Mouse (Mus musculus): ENCODE measurements at regions not wholly inside any gene's neighbourhood (a gene's known extent, or its start where the extent isn't known, plus 50 kb on each side); places are given as distances from the start of the nearest gene placed in this dataset.
A peak's percentile ranks its signal among the peaks of the same experiment; 100 is the strongest.

DNA sequence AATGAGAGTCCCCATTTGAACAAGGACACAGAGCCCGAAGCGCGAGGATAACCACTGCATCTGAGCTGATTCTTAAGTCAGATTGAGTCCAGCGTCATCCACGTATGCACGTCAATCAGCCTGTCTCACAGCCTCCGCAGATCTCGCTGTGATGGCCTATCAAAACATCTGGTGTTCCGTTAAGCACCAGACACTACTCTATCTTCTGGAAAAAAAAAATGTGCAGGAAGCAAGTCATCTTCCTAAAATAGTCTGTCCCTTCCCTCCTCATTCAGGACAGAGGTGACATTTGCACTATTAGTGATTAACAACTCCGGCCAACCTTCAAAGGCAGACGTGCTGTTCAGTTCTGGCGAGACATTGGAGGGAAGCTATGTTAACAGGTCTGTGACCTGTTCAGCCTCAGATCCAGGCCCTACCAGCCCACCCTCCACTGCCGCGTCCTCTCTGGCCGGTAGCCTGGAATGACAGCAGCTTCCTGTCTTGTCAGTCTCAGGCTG is 81.0 kb downstream of the Cpn2 start:
- Histone ChIP-seq H3K4me3 (ENCODE audit: insufficient read depth, low read depth, low read length) (no peak overlapping the region), H3K4me1 (ENCODE audit: control insufficient read depth, insufficient read depth, low read length) (peaks cover 33% of the 10 kb centered on the region), H3K27ac (ENCODE audit: insufficient read depth, low read depth, low read length) (no peak overlapping the region)
- no peak for TF ChIP-seq POLR2A (IDR thresholded peaks at IDR 0.05; ENCODE audit: insufficient read depth, low read depth, low read length)
- TF ChIP-seq CTCF (IDR thresholded peaks at IDR 0.05; ENCODE audit: insufficient read depth, low read depth, low read length) = no peak
- 90% methylated on average over 15 of the region's 15 CpGs for WGBS

DNA sequence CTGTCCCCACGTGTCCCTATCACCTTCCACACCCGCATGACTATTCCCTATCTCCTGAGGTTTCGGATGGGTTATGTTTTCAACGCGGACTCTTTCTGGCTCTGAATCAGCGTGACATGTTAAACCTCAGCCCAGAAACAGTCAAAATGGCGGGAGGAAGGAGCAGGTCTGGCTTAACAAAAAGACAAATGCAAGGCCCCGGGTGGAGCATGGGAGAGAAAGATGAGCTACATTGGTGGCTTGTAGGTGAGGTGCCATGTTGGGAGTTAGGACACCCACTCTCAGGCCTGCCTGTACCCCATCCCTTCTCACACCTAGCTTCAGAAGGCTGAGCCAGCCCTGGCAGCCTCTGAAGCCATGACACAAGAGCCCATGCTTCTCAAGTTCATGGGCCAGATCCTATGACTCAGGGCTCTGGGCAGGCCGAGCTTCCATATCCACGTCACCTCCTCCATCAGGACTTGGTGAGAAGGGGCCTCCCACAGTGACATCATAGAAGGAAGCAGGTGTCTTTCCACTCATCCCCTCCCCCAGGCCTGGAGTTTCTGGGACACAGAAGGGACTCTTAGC is 80.5 kb downstream of the Cpn2 start:
- peaks cover 32% of the 10 kb centered on the region for H3K4me1 ChIP-seq (ENCODE audit: control insufficient read depth, insufficient read depth, low read length)
- H3K27ac ChIP-seq (ENCODE audit: insufficient read depth, low read depth, low read length) = no peak overlapping the region
- TF ChIP-seq CTCF (IDR thresholded peaks at IDR 0.05; ENCODE audit: insufficient read depth, low read depth, low read length) = no peak
- 0 out of 2 replicates have a peak, but pooled peaks have one; percentile 16 for TF ChIP-seq POLR2A (IDR thresholded peaks at IDR 0.05; ENCODE audit: insufficient read depth, low read depth, low read length)
- 89% methylated on average over 10 of the region's 10 CpGs for WGBS
- no peak overlapping the region for H3K4me3 ChIP-seq (ENCODE audit: insufficient read depth, low read depth, low read length)

DNA sequence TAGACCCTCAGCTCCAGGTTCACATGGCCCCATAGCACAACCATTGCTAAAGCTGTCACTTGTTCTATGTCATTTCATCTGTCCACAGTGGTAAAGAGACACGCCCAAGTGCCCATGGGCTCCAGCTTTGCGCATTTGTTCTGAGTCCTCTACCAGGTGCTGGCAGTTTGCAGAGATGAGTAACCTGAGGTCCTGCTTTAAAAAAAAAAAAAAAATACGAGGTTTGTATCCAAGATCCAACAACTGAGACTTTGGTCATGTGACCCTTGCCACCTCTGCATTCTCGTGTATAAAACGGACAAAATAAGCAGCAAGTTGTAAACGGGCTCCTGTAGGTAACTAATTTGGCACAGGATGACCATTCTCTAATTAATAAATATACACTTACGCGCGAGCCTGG is 79.9 kb downstream of the Cpn2 start:
- H3K27ac ChIP-seq (ENCODE audit: insufficient read depth, low read depth, low read length) = no peak overlapping the region
- WGBS = 38% methylated on average over 9 of the region's 9 CpGs
- H3K4me1 ChIP-seq (ENCODE audit: control insufficient read depth, insufficient read depth, low read length) = peaks cover 32% of the 10 kb centered on the region
- peak overlapping the region; percentile 56; the same call in 1 of the 2 replicates for H3K4me3 ChIP-seq (ENCODE audit: insufficient read depth, low read depth, low read length)
- TF ChIP-seq CTCF (IDR thresholded peaks at IDR 0.05; ENCODE audit: insufficient read depth, low read depth, low read length) = no peak

DNA sequence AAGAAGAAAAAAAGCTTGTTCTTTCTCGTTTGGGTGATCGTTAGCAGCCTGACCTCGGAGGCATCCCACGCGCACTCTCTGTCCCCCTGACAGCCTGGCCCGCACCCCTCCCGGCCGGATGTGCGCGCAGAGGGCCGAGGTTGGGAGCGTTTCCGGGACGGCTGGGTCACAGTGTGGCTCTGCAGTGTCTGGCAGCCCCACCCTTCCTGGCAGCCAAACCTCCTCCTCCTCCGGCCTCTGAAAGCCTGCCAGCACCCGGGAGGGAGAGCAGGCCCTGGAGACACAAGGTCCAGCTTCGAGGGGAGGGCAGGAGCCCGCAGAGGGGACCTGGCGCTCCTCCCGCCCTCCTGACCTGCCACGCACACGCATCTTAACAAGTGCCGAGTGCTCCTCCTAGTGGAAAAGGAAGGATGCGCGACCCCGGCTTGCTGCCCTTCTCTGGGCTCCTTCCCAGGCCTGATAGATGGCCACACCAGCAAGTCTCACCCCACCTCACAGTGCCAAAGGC is 79.3 kb downstream of the Cpn2 start:
- H3K4me3 ChIP-seq (ENCODE audit: insufficient read depth, low read depth, low read length) = peak overlapping the region; percentile 56
- H3K4me1 ChIP-seq (ENCODE audit: control insufficient read depth, insufficient read depth, low read length) = peaks cover 32% of the 10 kb centered on the region
- 2% methylated on average over 26 of the region's 26 CpGs for WGBS
- TF ChIP-seq POLR2A (IDR thresholded peaks at IDR 0.05; ENCODE audit: insufficient read depth, low read depth, low read length) (no peak), CTCF (IDR thresholded peaks at IDR 0.05; ENCODE audit: insufficient read depth, low read depth, low read length) (peak; percentile 86)
- H3K27ac ChIP-seq (ENCODE audit: insufficient read depth, low read depth, low read length) = 0 out of 2 replicates have a peak overlapping the region, but pooled peaks have one; percentile 7

- WGBS = 56% methylated on average over 8 of the region's 8 CpGs
- peaks cover 39% of the 10 kb centered on the region for H3K4me1 ChIP-seq (ENCODE audit: control insufficient read depth, insufficient read depth, low read length)
- no peak overlapping the region for H3K27ac ChIP-seq (ENCODE audit: insufficient read depth, low read depth, low read length)
- no peak overlapping the region for H3K4me3 ChIP-seq (ENCODE audit: insufficient read depth, low read depth, low read length)
- no peak for TF ChIP-seq CTCF (IDR thresholded peaks at IDR 0.05; ENCODE audit: insufficient read depth, low read depth, low read length)
- no peak for TF ChIP-seq POLR2A (IDR thresholded peaks at IDR 0.05; ENCODE audit: insufficient read depth, low read depth, low read length)
Measured at GRCm38 (mm10) chr16:30188769-30189430, 78.4 kb downstream of the Cpn2 start.

GRCm38 (mm10) chr16:30190351-30190750 is 76.9 kb downstream of the Cpn2 start:
- WGBS = 78% methylated on average over 11 of the region's 11 CpGs
- Histone ChIP-seq H3K4me3 (ENCODE audit: insufficient read depth, low read depth, low read length) (no peak overlapping the region), H3K27ac (ENCODE audit: insufficient read depth, low read depth, low read length) (no peak overlapping the region), H3K4me1 (ENCODE audit: control insufficient read depth, insufficient read depth, low read length) (peaks cover 30% of the 10 kb centered on the region)
- TF ChIP-seq POLR2A (IDR thresholded peaks at IDR 0.05; ENCODE audit: insufficient read depth, low read depth, low read length) = no peak
- TF ChIP-seq CTCF (IDR thresholded peaks at IDR 0.05; ENCODE audit: insufficient read depth, low read depth, low read length) = no peak

GRCm38 (mm10) chr16:30190935-30191514 is 76.3 kb downstream of the Cpn2 start:
- peaks cover 30% of the 10 kb centered on the region for H3K4me1 ChIP-seq (ENCODE audit: control insufficient read depth, insufficient read depth, low read length)
- H3K27ac ChIP-seq (ENCODE audit: insufficient read depth, low read depth, low read length) = no peak overlapping the region
- WGBS = 93% methylated on average over 15 of the region's 15 CpGs
- no peak overlapping the region for H3K4me3 ChIP-seq (ENCODE audit: insufficient read depth, low read depth, low read length)
- no peak for TF ChIP-seq CTCF (IDR thresholded peaks at IDR 0.05; ENCODE audit: insufficient read depth, low read depth, low read length)
- TF ChIP-seq POLR2A (IDR thresholded peaks at IDR 0.05; ENCODE audit: insufficient read depth, low read depth, low read length) = no peak

DNA sequence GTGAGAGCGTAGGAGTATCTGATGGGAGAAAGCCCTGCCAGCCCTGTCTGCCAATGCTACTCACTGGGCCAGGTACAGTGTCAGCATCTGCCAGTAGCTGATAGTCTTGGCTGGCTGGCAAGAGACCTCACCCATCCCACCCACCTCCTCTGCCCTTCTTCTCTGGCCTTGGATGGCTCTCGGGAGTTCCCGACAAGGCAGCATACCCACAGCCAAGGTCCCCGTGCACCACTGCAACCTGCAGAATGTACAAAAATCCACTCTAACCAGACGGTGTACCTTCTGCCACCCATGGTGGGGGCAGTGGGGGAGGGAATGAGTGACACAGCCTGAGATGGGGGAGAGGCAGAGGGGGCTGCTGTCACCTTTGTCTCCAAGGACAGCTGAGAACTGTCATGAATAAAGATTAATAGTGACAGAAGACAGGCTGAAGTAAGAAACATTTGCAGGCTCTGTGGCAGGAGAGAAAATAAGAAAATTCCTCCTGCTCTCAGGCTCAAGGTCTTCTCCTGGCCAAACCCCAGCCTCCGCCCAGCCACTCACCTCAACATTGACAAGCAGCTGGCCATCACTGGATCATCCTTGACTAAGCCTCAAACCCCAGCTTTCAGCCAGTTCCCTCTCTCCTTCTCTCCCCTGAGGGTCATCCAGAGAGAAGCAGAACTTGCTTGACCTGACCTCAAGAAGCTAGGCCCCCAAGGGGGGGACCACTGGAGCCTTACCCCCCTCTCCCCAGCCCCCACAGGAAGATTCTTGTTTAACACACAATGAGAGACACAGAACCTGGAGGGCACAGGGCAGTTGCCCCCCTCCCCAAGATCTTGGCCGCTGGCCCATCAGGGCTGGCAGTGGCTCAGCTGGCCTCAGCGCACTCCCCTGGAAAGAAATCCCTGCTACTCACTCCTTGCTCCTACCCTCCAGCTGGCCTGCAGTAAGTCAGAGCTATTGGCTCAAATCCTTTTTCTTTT is 73.7 kb downstream of the Cpn2 start:
- no peak for TF ChIP-seq CTCF (IDR thresholded peaks at IDR 0.05; ENCODE audit: insufficient read depth, low read depth, low read length)
- no peak for TF ChIP-seq POLR2A (IDR thresholded peaks at IDR 0.05; ENCODE audit: insufficient read depth, low read depth, low read length)
- Histone ChIP-seq H3K4me1 (ENCODE audit: control insufficient read depth, insufficient read depth, low read length) (peaks cover 13% of the 10 kb centered on the region), H3K27ac (ENCODE audit: insufficient read depth, low read depth, low read length) (no peak overlapping the region), H3K4me3 (ENCODE audit: insufficient read depth, low read depth, low read length) (no peak overlapping the region)
- 71% methylated on average over 8 of the region's 8 CpGs for WGBS
